In genomic region chr12:85193923-85194622, GRCm38 (mm10) we compare ENCODE assay signal across 11 mouse cellular contexts. TPM values are rescaled to one million over a fixed set of nuclear protein-coding genes. Genes with fewer than 3 reads are reported as not detected.
DNase-seq lines count a peak whose midpoint lies in the region; ATAC-seq and TF ChIP-seq lines count a peak whose summit lies in the region.
"Had no signal": no experiment of that assay in that cellular context is flagged by ENCODE, and none has a peak within 500 bp of the region (broad histone marks: within the 10 kb centered on the region; RNA-seq: fewer than 3 reads in every experiment).

No protein-coding gene starts in this region.

- H3K79me2 ChIP-seq in myocyte (ENCODE audit: control insufficient read depth, insufficient read depth), result no peaks in the 10 kb centered on the region

- peak overlapping the region; percentile 68 for H3K27ac ChIP-seq in gastrocnemius, adult 2 months
- peak overlapping the region; percentile 28; the same call in 1 of the 2 replicates for H3K27ac ChIP-seq in kidney, embryonic 15.5 days
- H3K27ac ChIP-seq in forebrain, embryonic 14.5 days (ENCODE audit: low read depth, low read length), result peak overlapping the region; percentile 27; the same call in 1 of the 2 replicates
- H3K27ac ChIP-seq: left cerebral cortex, adult 2 months had no signal

- peaks cover 51% of the 10 kb centered on the region for H3K4me1 ChIP-seq in kidney, embryonic 15.5 days
- peaks cover 15% of the 10 kb centered on the region for H3K4me1 ChIP-seq in forebrain, embryonic 14.5 days (ENCODE audit: control insufficient read depth, insufficient read depth, low read length)

- intact Hi-C loops in gastrocnemius, adult 2 months (cut with DNase I), result no loop called here

- no peak overlapping the region for H3K4me2 ChIP-seq in kidney, embryonic 15.5 days
- no peak overlapping the region for H3K4me2 ChIP-seq in forebrain, embryonic 14.5 days (ENCODE audit: low read length)
- peak overlapping the region; percentile 27 for H3K4me2 ChIP-seq in myocyte (ENCODE audit: low read depth)

- no peak for TF ChIP-seq POLR2A in myocyte (IDR thresholded peaks at IDR 0.05; ENCODE audit: insufficient read length, low read depth)

- H3ac ChIP-seq in myocyte (ENCODE audit: control insufficient read depth, insufficient read length), result no peak overlapping the region

- 85% methylated on average over 11 of the region's 11 CpGs for WGBS in kidney, embryonic 15.5 days
- 85% methylated on average over 11 of the region's 11 CpGs for WGBS in forebrain, embryonic 14.5 days

- H3K27me3 ChIP-seq in kidney, embryonic 15.5 days, result no peaks in the 10 kb centered on the region
- no peaks in the 10 kb centered on the region for H3K27me3 ChIP-seq in forebrain, embryonic 14.5 days (replicated peaks; ENCODE audit: control insufficient read depth, insufficient read depth, low read length)
- H3K27me3 ChIP-seq in myocyte (ENCODE audit: control insufficient read depth, insufficient read depth, insufficient read length), result no peaks in the 10 kb centered on the region

- H3K9ac ChIP-seq in kidney, embryonic 15.5 days, result no peak overlapping the region
- H3K9ac ChIP-seq in forebrain, embryonic 14.5 days (ENCODE audit: low read length), result no peak overlapping the region

- no peak overlapping the region for H3K4me3 ChIP-seq in gastrocnemius, adult 2 months
- H3K4me3 ChIP-seq in kidney, embryonic 15.5 days (replicated peaks), result no peak overlapping the region
- no peak overlapping the region for H3K4me3 ChIP-seq in forebrain, embryonic 14.5 days (ENCODE audit: low read depth, low read length)
- no peak overlapping the region for H3K4me3 ChIP-seq in myocyte
- H3K4me3 ChIP-seq: left cerebral cortex, adult 2 months had no signal

- peak; percentile 52 for DNase-seq in gastrocnemius, adult 2 months
- no peak for DNase-seq in gastrocnemius, postnatal 10 days
- DNase-seq in kidney, postnatal 36 days, result no peak
- no peak for DNase-seq in forebrain, embryonic 14.5 days (ENCODE audit: low spot score)
- no peak for DNase-seq in adrenal gland, postnatal 4 days (ENCODE audit: low spot score in 2 of 2)
- no peak for DNase-seq in kidney, adult 9 months
- DNase-seq: embryo, embryonic 11 days had no signal

- no peaks in the 10 kb centered on the region for H3K9me3 ChIP-seq in kidney, embryonic 15.5 days (replicated peaks)
- no peaks in the 10 kb centered on the region for H3K9me3 ChIP-seq in forebrain, embryonic 14.5 days (replicated peaks; ENCODE audit: control insufficient read depth, low read length)

- no peaks in the 10 kb centered on the region for H3K36me3 ChIP-seq in kidney, embryonic 15.5 days
- H3K36me3 ChIP-seq in forebrain, embryonic 14.5 days (ENCODE audit: control insufficient read depth, insufficient read depth, low read length), result no peaks in the 10 kb centered on the region
- no peaks in the 10 kb centered on the region for H3K36me3 ChIP-seq in myocyte (ENCODE audit: control insufficient read depth, insufficient read depth)

- no peak for TF ChIP-seq CTCF in gastrocnemius, adult 2 months (IDR thresholded peaks at IDR 0.05)

- ATAC-seq in kidney, embryonic 15.5 days (replicated peaks; ENCODE audit: low FRiP score), result no peak
- ATAC-seq in forebrain, embryonic 14.5 days, result peak; percentile 38

TF ChIP-seq in myocyte, 11 proteins besides CTCF, POLR2A, EP300 and RAD21:
- TF ChIP-seq MYOD1 (IDR thresholded peaks at IDR 0.05; ENCODE audit: control insufficient read depth in 1 of 3, insufficient read length in 2 of 3, low read depth in 2 of 3) (peak in 2 of 3 experiments; percentile 17 to 46), REST (IDR thresholded peaks at IDR 0.05; ENCODE audit: insufficient read depth, insufficient read length) (no peak), MYOG (IDR thresholded peaks at IDR 0.05; ENCODE audit: control insufficient read depth in 1 of 3, insufficient read depth in 1 of 3, insufficient read length in 2 of 3, low read depth in 2 of 3) (peak in 2 of 3 experiments; percentile 8 to 65), POLR2AphosphoS2 (IDR thresholded peaks at IDR 0.05; ENCODE audit: insufficient read length, low read depth) (no peak), TCF3 (IDR thresholded peaks at IDR 0.05; ENCODE audit: insufficient read length, low read depth) (no peak), SRF (IDR thresholded peaks at IDR 0.05; ENCODE audit: control insufficient read depth, insufficient read length, low read depth) (no peak), USF1 (IDR thresholded peaks at IDR 0.05; ENCODE audit: low read depth) (no peak), CEBPB (IDR thresholded peaks at IDR 0.05; ENCODE audit: insufficient read depth, poor library complexity, severe bottlenecking) (peak; percentile 67; the same call in 1 of the 2 replicates)

RNA-seq across cellular contexts. Expression of gene Pgf, which starts 16.5 kb away (rescaled TPM):
- 1 to 10 TPM; 1.5 to 1.8 TPM for total RNA-seq in gastrocnemius, adult 2 months (2021)
- total RNA-seq in gastrocnemius, postnatal 10 days (2021), result 1 to 10 TPM; 2.4 to 4.0 TPM
- polyA plus RNA-seq in kidney, embryonic 15.5 days (2015; fragmentation: Nextera tagmentation; extraction: Ambion mirVana), result 15.9 and 18.8 TPM in 2 replicates
- polyA plus RNA-seq in forebrain, embryonic 14.5 days (2014; fragmentation: Nextera tagmentation; extraction: Ambion mirVana), result 6.7 and 7.2 TPM in 2 replicates
- 41.9 TPM for polyA plus RNA-seq in myocyte (2012; fragmentation: generic; extraction: Trizol)
- 1 to 10 TPM; 3.2 to 4.3 TPM for total RNA-seq in adrenal gland, postnatal 4 days (2021)
- total RNA-seq: MEL had no signal

RNA-seq across cellular contexts. Expression of gene Eif2b2, which starts 25.2 kb away (rescaled TPM):
- total RNA-seq in gastrocnemius, adult 2 months (2021), result 10 to 100 TPM; 56.1 to 63.1 TPM
- total RNA-seq in gastrocnemius, postnatal 10 days (2021), result 10 to 100 TPM; 76.1 to 95.2 TPM
- 98.7 and 105 TPM in 2 replicates for polyA plus RNA-seq in kidney, embryonic 15.5 days (2015; fragmentation: Nextera tagmentation; extraction: Ambion mirVana)
- polyA plus RNA-seq in forebrain, embryonic 14.5 days (2014; fragmentation: Nextera tagmentation; extraction: Ambion mirVana), result 95.5 and 102 TPM in 2 replicates
- polyA plus RNA-seq in myocyte (2012; fragmentation: generic; extraction: Trizol), result 342 TPM
- total RNA-seq in adrenal gland, postnatal 4 days (2021), result 10 to 100 TPM; 84.2 to 89.1 TPM

RNA-seq across cellular contexts. Expression of gene Rps6kl1, which starts 43.0 kb away (rescaled TPM):
- 1 to 10 TPM in 1 of 2 experiments, under 1 TPM in 1; 0.94 to 1.1 TPM for total RNA-seq in gastrocnemius, adult 2 months (2021)
- total RNA-seq in gastrocnemius, postnatal 10 days (2021), result under 1 TPM; 0.33 to 0.68 TPM
- 1.0 and 1.4 TPM in 2 replicates for polyA plus RNA-seq in kidney, embryonic 15.5 days (2015; fragmentation: Nextera tagmentation; extraction: Ambion mirVana)
- polyA plus RNA-seq in forebrain, embryonic 14.5 days (2014; fragmentation: Nextera tagmentation; extraction: Ambion mirVana), result 11.7 and 16.6 TPM in 2 replicates
- polyA plus RNA-seq in myocyte (2012; fragmentation: generic; extraction: Trizol), result 0.53 TPM
- total RNA-seq in adrenal gland, postnatal 4 days (2021), result 1 to 10 TPM; 3.6 to 3.9 TPM
